Mouse (Mus musculus): Measurements from ENCODE around the gene Cav3.

The Cav3 gene

DNA sequence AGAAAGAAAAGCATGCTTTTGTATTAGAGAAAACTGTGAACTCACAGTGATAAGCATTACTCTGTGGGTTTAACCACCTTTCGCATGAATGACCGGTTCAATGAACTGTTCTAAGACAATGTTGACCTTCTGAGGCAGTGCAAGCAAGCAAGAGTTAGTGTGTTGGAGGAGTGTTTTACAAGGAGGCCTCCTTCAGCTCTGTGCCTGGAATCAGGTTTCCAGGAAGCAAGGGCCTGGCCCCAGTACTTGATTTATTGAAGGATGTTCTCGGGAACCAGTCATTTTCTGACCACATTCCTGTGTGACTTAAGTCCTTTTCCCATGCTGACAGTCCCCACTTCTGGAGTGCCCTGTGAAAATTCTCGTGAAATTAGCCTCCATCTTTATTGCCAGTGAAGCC, 35.9 kb downstream of the Cav3 start:
- DNase-seq (ENCODE audit: low read depth): no peak

DNA sequence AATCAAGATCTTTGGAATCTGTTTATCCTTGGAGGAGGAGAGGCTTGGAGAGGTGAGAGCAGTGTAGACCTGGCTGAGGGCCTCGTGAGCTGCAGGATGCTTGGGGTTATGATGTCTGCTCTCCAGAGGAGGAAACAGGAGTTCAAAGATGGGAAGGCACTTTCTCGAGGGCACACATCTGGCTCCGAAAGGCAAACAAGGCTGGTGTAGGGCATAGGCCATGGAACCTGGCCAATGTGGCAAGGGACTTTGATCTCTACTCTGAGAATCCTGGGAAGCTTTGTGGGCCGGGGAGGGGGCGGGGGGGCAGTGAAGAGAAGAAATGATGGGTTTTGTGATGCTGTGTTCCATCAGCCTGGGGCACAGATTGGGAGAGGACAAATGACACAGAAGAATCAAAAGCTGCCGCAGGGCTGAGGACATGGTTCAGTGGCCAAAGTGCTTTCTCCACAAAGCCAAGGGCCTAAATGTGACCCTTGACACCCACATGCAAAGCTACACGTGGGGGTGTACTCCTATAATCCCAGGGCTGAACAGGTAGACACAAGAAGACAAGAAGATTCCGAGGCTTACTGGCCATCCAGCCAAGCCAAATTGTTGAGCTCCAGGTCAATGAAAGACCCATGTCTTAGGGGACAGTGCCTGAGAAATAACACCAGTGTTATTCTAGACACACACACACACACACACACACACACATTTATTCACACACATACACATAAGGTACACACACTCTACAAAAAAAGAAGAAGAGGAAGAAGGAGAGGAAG, 37.2 kb downstream of the Cav3 start:
- no peak for DNase-seq (ENCODE audit: low read depth)

DNA sequence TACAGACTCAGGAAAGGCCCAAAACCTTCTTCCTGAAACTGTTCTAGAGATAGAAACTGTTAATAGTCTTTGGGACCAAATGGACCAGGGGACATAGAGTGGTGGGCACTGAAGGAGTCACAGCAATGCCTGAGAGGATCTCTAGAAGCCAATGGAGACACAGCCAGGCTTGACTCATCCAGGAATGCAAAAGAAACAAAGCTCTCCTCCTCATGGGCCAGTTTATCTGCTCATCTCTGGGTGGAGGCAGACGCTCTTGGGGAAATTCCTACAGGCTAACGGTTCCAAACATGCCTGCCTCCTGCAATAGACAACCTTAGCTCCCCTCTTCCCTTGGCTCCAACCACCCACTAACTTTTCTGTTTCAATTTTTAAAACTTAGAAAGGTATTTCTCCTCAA, 38.2 kb downstream of the Cav3 start:
- no peak for DNase-seq (ENCODE audit: low read depth)

DNA sequence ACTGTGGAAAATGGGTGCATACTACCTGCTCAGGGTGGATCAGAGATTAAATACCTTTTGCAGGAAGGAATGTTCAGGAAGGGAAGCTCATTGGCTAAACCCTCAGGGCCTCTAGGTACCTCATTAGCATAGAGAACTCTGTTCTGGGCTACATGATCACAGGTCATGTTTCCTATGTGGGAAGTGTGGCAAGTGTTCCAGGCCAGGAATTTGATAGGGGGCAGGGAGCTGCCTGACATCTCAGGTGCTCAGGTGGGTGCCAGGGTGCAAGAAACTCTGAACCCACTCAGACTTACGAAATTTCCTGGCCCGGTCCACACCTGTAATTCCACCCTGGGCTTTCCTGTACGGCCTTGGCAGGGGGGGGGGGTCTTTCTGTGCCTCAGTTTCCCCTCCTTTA, 39.4 kb downstream of the Cav3 start:
- no peak for DNase-seq (ENCODE audit: low read depth)

DNA sequence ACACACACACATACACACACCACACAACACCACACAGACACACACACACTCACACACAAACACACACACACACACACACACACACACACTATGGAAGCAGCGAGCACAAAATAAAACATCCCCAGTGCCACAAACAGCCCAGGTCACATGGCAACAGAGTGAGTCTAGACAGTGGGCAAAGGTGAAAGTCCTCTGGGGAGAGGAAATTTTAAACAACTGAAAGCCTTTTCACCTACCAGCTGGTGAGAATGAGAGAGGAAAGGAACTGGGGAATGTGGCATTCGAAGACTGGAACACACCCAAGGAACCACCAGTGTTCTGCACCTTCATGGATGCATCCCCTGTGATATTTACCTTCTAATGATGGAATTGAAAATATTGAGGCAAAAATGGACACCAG, 40.2 kb downstream of the Cav3 start:
- DNase-seq (ENCODE audit: low read depth): no peak

DNA sequence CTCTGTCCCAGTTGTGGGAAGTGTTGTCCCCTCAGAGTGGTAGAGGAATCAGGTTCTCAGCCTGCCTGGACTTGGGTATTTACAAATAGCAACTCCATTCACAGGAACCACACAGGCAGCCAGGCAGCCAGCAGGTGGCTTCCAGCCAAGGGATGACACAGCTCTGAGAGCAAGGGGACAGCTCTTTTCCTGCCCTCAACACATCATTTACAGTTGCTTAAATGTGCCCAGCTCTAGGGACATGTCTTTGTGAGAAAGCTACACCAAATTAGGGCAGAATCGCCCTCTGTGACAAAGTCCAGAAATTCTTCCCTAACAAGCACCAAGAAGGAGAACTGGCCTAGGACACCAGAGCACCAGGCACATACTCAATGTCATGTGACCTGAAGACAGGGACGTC, 41.9 kb downstream of the Cav3 start:
- no peak for DNase-seq (ENCODE audit: low read depth)

DNA sequence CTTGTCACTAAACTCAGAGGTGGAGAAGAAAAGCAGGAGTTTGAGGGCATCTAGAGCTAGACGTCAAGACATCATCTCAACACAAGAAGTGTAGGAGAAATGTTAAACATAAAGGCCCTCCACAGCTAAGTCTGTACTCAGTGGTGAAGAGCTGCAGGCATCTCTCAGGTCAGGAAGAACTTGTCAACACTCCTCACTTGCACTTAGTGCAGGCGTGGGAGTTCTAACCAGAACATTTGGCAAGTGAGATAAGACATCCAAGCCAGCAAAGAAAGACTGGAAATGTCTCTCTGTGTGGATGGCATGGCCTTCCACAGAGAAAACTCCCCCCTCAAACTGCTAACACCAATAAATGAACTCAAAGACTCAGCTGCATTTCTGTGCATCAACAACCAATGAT, 48.3 kb downstream of the Cav3 start:
- no peak for DNase-seq (ENCODE audit: low read depth)

DNA sequence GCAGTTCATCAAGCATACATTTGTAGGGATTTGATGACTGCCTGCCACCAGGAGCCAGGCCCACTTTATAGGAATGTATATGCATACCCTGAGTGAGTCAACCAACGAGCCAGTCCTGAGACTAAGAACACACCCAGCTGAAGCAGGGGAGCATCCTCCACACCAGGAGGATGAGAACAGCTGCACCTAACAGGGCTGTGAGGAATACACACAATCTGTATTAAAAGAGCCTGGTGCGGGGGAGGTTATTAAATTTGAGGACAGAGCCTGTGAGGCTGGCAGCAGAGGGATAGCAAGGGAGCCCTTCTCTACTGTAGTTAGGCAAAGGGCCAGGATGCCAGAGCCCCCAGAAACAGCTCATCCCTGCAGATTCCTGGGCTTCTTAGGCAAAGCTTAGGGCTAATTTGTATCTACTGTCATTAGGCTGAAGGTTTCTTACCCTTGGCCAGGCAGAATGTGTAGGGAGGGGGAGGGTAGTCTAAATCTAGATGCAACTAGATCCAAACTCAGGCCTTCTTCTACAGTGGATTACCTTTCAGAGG, 50.4 kb downstream of the Cav3 start:
- DNase-seq (ENCODE audit: low read depth): no peak

DNA sequence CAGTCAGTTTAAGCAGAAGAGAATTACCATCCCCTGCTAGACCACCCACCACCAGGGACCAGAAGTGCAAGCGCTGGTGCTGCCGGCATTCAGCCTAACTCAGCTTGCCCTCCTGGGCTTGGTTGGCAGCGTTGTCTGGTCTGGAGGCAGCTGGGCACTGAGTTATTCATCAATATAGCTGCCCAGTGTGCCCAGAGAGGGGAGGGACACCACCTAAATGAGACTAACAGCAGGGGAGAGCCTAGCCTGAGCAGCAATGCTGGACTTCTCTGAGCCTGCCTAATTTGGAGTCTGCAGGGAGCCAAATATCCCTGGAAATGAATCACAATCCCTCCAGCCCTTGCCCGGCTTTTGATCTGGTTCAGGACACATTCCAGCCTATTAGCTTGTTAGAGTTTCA, 51.0 kb downstream of the Cav3 start:
- DNase-seq (ENCODE audit: low read depth): no peak

DNA sequence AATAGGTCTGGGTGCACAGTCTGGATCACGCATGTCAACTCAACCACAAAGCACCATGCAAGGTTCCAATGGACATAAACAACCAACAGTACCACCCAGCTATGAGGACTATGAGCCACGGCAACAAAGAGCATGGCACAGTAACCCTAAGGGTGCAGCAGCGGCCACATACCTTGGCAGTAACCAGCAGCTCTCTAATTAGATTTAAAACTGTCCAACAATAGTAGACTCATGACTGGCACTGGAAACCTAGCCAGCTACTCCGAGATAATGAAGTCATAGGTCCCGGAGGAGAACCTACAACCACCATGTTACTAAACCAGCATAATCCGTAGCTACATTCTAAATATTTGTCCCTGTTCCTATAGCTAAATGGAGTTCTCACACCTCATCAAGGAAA, 55.3 kb downstream of the Cav3 start:
- no peak for DNase-seq (ENCODE audit: low read depth)

DNA sequence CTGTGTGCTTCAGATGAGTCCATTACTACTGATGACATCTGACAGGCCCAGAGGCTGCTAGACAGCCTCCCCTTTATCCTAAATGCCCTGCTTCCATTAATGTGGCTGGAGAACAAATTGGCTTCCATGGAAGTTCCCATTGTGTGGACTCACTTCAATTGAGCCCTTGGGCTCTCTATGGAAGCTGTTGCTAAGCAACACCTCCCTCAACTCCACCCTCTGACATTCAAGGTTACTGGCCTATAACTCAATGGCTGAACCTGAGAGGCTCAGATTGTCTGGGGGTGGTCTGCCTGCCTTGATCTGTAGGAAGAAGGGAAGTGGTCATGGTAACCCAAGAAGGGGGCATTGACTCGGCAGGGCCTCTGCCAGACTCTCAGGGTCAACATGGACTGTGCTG, 57.2 kb downstream of the Cav3 start:
- no peak for DNase-seq (ENCODE audit: low read depth)

DNA sequence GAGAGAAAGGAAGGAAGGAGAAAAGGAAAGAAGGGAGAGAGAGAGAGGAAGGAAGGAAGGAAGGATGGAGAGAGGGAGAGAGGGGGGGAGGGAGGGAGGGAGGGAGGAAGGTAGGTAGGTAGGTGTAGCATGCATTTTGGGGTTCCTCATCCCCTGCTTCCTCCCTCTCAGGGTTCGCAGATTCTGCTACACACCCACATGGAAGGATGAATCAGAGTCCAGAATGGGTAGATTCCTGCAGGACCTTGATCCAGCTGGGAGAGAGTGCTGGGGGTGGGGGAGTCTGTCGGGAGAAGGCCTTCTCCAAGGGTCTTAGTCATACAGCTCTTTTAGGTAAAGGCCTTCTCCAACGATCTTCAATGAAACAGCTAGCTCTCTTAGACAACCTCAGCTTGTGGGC, 58.3 kb downstream of the Cav3 start:
- no peak for DNase-seq (ENCODE audit: low read depth)

DNA sequence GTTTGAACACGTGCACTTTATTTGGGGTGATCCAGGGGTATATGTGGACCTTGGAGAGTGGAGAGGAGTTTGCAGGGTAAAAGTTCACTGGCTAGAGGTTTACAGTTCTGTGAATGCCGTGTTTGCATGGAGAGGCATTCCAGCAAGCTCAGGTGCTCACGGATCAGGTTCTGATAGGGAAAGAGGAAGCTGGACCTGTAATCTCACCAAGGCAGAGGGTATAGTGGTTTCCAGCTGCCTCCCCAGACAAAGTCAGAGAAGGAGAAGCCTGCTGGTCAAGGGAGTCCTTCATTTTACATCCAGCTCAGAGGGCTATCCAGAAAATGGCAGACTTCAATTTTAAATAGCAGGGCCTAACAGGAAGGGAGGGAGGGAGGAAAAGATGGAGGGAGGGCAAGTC, 58.7 kb downstream of the Cav3 start:
- no peak for DNase-seq (ENCODE audit: low read depth)

Data from induced T-regulatory cell, adult 2 months (primary cell).